Mouse (Mus musculus) heart, postnatal 0 days (tissue): ENCODE results near the gene Wfdc15a.

Experiments used
- CTCF ChIP-seq: IDR thresholded peaks from 2 replicates; pipeline ENCODE4 v1.5.1; 2016; ENCODE audit warnings: antibody characterized with exemption, control low read depth, low read depth
- EP300 ChIP-seq: IDR thresholded peaks from 2 replicates; pipeline ENCODE4 v1.6.1; 2016; ENCODE audit warnings: antibody characterized with exemption, low read depth

- TF ChIP-seq EP300 (no peak), CTCF (no peak)
Observed at GRCm38 (mm10) chr2:164173394-164173793, 26.5 kb downstream of the Wfdc15a start.
